ENCODE assay signal across 11 mouse cellular contexts in genomic region chr16:58533742-58534141, GRCm38 (mm10).
"Had no signal": no experiment of that assay in that cellular context is flagged by ENCODE, and none has a peak within 500 bp of the region (broad histone marks: within the 10 kb centered on the region; RNA-seq: fewer than 3 reads in every experiment).

No protein-coding gene starts in this region.

- H3K36me3 ChIP-seq: limb, embryonic 13.5 days; midbrain, embryonic 12.5 days had no signal

- H3K4me1 ChIP-seq: limb, embryonic 13.5 days had no signal

- H3K27me3 ChIP-seq: limb, embryonic 13.5 days; midbrain, embryonic 12.5 days had no signal

- H3K27ac ChIP-seq: kidney, postnatal 0 days; layer of hippocampus, adult 2 months; limb, embryonic 13.5 days; midbrain, embryonic 12.5 days had no signal

- ATAC-seq: intestine, postnatal 0 days had no signal

- H3K9me3 ChIP-seq: limb, embryonic 13.5 days; midbrain, embryonic 12.5 days had no signal

- H3K4me3 ChIP-seq: layer of hippocampus, adult 2 months; limb, embryonic 13.5 days; midbrain, embryonic 12.5 days had no signal

- H3K4me2 ChIP-seq: limb, embryonic 13.5 days; midbrain, embryonic 12.5 days had no signal

- H3K9ac ChIP-seq: limb, embryonic 13.5 days; midbrain, embryonic 12.5 days had no signal

- DNase-seq: kidney, adult 8-10 months; kidney, postnatal 4 days; left cerebral cortex, postnatal 4 days; lung, adult 18-20 months; right cerebral cortex, postnatal 25 days; thymus, postnatal 36 days had no signal
